Mouse (Mus musculus): ENCODE results near the gene Ncstn. TPM values are rescaled to one million over a fixed set of nuclear protein-coding genes. Genes with fewer than 3 reads are reported as not detected.

Ncstn gene
- polyA plus RNA-seq (2014; fragmentation: Illumina TruSeq; extraction: RNeasy Lipid Tissue Mini Kit (QIAGEN cat#74804); ENCODE audit: low read depth, low replicate concordance): 49.5 TPM

DNA sequence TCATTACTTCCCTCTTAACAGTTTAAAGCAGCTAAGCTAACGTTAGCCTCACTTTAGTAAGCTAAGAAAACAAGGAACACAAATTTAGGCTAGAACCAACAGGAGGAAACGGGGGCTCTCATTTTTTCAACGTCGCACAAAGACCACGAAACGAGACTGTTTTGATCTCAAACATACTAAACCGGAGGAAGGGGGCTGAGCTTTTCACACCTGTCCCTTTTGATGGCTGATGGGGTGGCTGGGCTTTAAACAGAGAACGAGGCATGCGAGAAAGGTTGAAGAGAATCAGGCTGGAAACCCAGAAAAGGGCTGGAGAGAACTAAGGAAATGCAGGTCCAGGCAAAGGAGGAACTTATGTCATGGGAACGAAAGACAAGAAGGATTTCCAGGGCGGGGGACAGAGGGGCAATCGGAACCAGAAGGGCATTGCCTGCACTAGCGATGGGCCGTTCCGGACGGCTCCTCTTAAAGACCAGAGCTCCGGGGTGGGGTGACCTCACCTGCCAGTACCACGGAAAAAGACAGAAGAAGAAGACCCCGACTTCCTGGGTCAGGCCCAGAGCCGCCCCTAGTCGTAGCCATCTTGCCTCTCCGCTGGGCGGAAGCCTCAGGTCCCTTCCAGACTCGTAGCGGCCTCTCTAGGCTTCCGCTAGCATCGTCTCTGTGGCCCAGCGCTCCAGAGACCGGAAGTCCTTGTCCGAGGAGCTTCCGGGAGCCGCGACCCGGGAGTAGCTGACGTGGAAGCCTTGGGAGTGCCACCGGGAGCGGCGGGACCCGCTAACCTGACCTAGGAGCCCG lies at the start of gene Ncstn, which contains the start of gene Copa:
TSS of gene Ncstn (minus strand) at position 695 of the 798 bp plus-strand sequence.
TSS of gene Copa (plus strand) at position 429 of the 798 bp plus-strand sequence.

DNA sequence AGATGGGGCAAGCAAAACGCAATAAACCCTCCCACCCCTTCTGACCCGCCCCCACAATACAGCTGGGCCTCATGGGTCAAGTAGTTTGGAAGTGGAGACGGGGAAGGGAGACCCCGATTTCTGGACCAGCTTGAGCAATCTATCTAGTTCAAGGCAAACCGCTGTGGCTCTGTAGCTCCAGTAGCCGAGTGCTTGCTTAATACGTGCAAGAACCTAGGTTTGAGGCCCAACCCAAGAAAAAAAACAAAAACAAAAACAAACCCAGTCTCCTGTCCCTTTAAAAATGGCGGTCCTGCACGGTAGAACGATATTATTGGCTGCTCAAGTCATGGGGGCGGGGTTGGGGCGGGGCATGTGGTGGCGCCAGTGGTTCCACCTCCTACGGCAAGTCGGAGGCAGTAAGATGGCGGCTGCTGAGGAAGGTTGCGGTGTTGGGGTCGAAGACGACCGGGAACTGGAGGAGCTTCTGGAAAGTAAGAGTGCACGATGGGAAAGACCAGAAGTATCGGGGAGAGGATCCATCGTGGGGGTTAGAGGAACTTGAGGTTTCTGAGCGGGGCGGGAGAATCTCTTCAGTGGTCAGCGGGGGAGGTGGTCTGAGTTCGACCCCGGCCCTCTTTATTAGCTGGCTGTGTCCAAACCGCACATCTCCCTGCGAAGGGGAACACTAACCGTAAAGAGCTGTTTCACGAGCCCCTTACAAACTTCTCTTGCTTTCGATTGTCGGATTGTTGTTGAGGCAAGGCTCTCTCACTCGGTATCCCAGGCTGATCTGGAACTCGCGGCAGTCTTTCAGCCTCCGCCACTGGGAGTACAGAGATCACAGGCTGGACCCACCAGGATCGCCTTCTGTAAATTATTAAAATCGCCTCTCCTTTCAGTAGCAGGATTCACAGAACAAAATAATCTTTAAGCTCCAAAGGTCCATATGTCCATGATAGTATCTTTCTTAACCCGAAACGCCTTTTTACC lies 44.1 kb upstream of the Ncstn start, which contains the start of gene Pex19:
TSS of gene Pex19 (plus strand) at position 380 of the 972 bp plus-strand sequence.

DNA sequence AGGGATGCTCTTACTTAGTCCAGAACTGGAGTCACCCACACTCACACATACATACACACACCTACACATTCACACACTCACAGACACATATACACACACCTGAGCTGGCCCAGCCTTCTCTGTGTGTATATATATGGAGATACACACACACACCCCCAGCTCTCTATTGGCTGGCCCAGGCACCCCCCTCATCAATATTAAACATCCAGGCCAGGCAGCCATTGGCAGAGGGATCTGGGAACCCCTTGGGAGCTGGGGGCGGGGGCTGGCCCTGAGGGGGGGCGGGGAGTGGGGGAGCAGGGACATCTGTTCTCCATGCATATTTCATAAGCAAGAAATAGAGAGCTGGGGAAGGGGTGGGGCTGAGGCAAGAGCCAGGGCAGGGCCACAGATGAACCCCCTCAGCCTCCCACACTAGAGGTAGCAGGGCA lies 25.1 kb downstream of the Ncstn start, which contains the start of gene Nhlh1:
TSS of gene Nhlh1 (minus strand) at position 83 of the 431 bp plus-strand sequence.

DNA sequence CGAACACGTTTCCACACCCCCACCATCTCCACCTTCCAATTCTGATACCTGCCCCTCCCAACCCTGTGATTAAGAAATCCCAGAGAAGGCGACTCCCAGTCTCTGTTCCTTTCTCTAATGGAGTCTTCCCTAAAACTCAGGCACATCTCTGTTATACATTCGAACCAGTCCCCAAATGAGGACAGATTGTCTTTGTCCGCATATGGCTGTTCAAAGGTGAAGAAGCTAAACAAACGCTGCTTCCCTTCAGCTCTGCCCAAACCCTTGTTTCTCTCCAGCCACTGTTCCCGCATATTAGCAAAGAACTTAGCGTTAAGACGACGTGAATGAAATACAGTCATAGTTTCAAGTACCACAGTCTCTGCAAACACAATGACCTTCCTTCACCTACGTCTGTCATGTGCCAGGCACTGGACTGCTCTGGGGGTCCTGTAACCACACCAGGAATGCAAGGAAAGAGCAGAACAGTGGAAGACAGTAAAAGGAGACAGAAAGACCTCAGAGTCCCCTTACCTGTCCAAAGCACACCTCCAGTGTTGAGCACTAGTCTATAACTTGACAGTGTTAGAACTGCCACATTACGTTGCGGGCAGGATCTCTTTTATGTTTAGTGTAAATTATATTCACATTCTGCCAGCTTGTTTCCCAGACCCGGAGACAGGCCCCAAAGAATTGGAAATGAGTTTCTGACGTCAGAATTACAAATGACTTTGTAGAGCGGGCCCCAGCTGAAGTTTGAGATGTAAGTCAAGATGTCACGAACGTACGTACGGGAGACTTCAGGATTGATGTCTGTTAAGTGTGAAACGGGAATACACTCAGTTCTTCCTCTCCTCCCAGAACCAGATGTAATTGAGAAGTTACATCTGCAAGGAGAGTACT lies 54.0 kb downstream of the Ncstn start, which contains the start of gene Vangl2:
TSS of gene Vangl2 (minus strand) at position 51 of the 882 bp plus-strand sequence.

Other genes starting within 250 kb of the Ncstn start
- gene Cd84, start 243.1 kb downstream of the Ncstn start, polyA plus RNA-seq (2014; fragmentation: Illumina TruSeq; extraction: RNeasy Lipid Tissue Mini Kit (QIAGEN cat#74804); ENCODE audit: low read depth, low replicate concordance): 1.4 TPM
- not detected for gene Gm10521, start 187.1 kb downstream of the Ncstn start, polyA plus RNA-seq (2014; fragmentation: Illumina TruSeq; extraction: RNeasy Lipid Tissue Mini Kit (QIAGEN cat#74804); ENCODE audit: low read depth, low replicate concordance)
- not detected for gene Slamf6, start 165.3 kb downstream of the Ncstn start, polyA plus RNA-seq (2014; fragmentation: Illumina TruSeq; extraction: RNeasy Lipid Tissue Mini Kit (QIAGEN cat#74804); ENCODE audit: low read depth, low replicate concordance)
- gene Vangl2, start 54.4 kb downstream of the Ncstn start, polyA plus RNA-seq (2014; fragmentation: Illumina TruSeq; extraction: RNeasy Lipid Tissue Mini Kit (QIAGEN cat#74804); ENCODE audit: low read depth, low replicate concordance): 0.81 TPM
- not detected for gene Nhlh1, start 25.2 kb downstream of the Ncstn start, polyA plus RNA-seq (2014; fragmentation: Illumina TruSeq; extraction: RNeasy Lipid Tissue Mini Kit (QIAGEN cat#74804); ENCODE audit: low read depth, low replicate concordance)
- gene Copa, start 266 bp downstream of the Ncstn start, polyA plus RNA-seq (2014; fragmentation: Illumina TruSeq; extraction: RNeasy Lipid Tissue Mini Kit (QIAGEN cat#74804); ENCODE audit: low read depth, low replicate concordance): 111 TPM
- gene Pex19, start 44.0 kb upstream of the Ncstn start, polyA plus RNA-seq (2014; fragmentation: Illumina TruSeq; extraction: RNeasy Lipid Tissue Mini Kit (QIAGEN cat#74804); ENCODE audit: low read depth, low replicate concordance): 141 TPM
- 124 TPM for gene Dcaf8, start 65.3 kb upstream of the Ncstn start, polyA plus RNA-seq (2014; fragmentation: Illumina TruSeq; extraction: RNeasy Lipid Tissue Mini Kit (QIAGEN cat#74804); ENCODE audit: low read depth, low replicate concordance)
- 86.7 TPM for gene Pea15a, start 124.0 kb upstream of the Ncstn start, polyA plus RNA-seq (2014; fragmentation: Illumina TruSeq; extraction: RNeasy Lipid Tissue Mini Kit (QIAGEN cat#74804); ENCODE audit: low read depth, low replicate concordance)
- gene Casq1, start 137.1 kb upstream of the Ncstn start, polyA plus RNA-seq (2014; fragmentation: Illumina TruSeq; extraction: RNeasy Lipid Tissue Mini Kit (QIAGEN cat#74804); ENCODE audit: low read depth, low replicate concordance): 14.2 TPM
- not detected for gene Atp1a4, start 175.6 kb upstream of the Ncstn start, polyA plus RNA-seq (2014; fragmentation: Illumina TruSeq; extraction: RNeasy Lipid Tissue Mini Kit (QIAGEN cat#74804); ENCODE audit: low read depth, low replicate concordance)
- 11.6 TPM for gene Igsf8, start 178.8 kb upstream of the Ncstn start, polyA plus RNA-seq (2014; fragmentation: Illumina TruSeq; extraction: RNeasy Lipid Tissue Mini Kit (QIAGEN cat#74804); ENCODE audit: low read depth, low replicate concordance)
- gene Atp1a2, start 215.3 kb upstream of the Ncstn start, polyA plus RNA-seq (2014; fragmentation: Illumina TruSeq; extraction: RNeasy Lipid Tissue Mini Kit (QIAGEN cat#74804); ENCODE audit: low read depth, low replicate concordance): 473 TPM
- not detected for gene Kcnj9, start 246.5 kb upstream of the Ncstn start, polyA plus RNA-seq (2014; fragmentation: Illumina TruSeq; extraction: RNeasy Lipid Tissue Mini Kit (QIAGEN cat#74804); ENCODE audit: low read depth, low replicate concordance)

All from heart, adult 10 weeks (tissue).